Mouse (Mus musculus): ENCODE measurements around the gene Nkain4. TPM values are rescaled to one million over a fixed set of nuclear protein-coding genes. Genes with fewer than 3 reads are reported as not detected.

Nkain4 gene
- polyA plus RNA-seq (2014; fragmentation: Nextera tagmentation; extraction: Ambion mirVana): 63.2 and 63.6 TPM in 2 replicates

DNA sequence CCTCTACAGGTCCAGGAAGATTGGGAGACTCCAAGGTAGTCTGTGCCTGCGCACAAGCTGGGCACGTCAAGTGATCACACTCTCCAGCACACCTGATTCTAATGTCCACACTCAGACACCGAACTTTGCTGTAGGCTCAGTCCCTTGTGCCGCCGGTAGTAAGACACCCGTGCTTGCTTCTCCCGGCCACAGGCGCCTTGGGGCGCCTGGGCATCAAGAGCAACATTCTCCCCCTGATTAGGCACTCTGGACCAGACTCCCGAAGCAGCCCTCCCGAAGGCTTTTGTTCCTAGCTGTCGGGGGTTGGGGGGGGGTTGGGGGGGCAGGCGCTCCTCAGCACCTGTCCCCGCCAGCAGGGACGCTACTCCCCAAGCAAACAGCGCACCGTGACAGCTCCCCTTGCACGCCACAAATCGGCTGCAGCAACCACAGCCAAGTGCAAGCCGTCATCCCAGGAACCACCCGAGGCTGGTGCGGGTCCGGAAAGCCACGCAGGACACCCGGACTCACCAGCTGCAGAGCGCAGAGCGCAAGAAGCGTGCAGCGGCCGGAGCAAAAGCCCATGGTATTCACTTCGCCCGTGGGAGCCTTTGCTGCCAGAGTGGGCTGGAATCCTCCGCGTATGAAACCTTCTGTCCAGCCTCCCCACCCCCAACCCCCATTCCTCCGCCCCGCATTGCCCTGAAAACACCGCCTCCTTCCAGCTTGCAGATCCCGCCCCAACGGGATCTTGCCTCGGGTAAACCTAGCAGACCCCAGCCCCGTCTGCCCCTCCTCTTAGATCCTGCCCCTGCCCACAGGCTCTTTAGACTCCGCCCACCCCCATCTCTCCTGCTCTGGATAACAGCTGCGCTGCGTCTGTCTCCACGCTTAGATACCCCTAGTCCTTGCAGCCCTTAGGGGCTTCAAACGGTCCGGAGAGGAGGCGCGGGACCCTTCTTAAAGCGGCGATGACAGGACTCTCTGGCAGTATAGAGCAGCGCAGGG is at the start of gene Nkain4:
Nkain4 (minus strand) TSS at position 639 of the 987 bp plus-strand sequence.
- no peaks in the 10 kb centered on the region for H3K27me3 ChIP-seq (ENCODE audit: control insufficient read depth, insufficient read depth, low read length)
- peak; percentile 96 for DNase-seq (ENCODE audit: low spot score, missing footprints)

DNA sequence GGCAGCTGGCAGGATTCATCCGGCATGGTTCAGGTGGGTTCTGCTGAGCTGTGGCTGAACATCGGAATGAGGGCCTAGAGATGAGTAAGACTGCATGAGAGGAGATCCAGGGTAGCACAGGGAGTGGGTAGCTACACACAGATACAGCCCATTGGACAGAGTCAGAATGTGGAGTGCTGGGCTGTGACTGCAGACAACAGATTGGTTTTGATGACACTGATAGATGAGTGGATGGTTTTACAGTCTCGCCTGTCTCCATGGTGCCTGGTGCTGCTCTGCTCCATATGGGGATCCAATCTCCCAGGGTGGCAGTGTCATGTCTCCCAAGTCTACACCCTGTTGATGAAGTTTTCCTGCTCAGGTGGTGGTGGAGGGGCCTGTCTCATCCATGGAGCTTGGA is 42.4 kb upstream of the Nkain4 start:
- H3K27me3 ChIP-seq (ENCODE audit: control insufficient read depth, insufficient read depth, low read length): no peaks in the 10 kb centered on the region
- peak; percentile 84 for DNase-seq (ENCODE audit: low spot score, missing footprints)
- H3K9me3 ChIP-seq (ENCODE audit: control insufficient read depth, low read length): no peaks in the 10 kb centered on the region
- no peaks in the 10 kb centered on the region for H3K4me1 ChIP-seq (ENCODE audit: control insufficient read depth, insufficient read depth, low read length)
- H3K36me3 ChIP-seq (ENCODE audit: control insufficient read depth, insufficient read depth, low read length): no peaks in the 10 kb centered on the region
- peak; percentile 15; the same call in 1 of the 2 replicates for ATAC-seq (ENCODE audit: low FRiP score)
- 75% methylated on average over 3 of the region's 3 CpGs for WGBS
- H3K9ac ChIP-seq (ENCODE audit: low read length): no peak overlapping the region
- no peak overlapping the region for H3K27ac ChIP-seq (ENCODE audit: low read depth, low read length)
- H3K4me3 ChIP-seq (ENCODE audit: low read depth, low read length): no peak overlapping the region
- H3K4me2 ChIP-seq: no peak overlapping the region

More for the DNA sequence above, at the start of gene Nkain4:
- Histone ChIP-seq H3K4me1 (ENCODE audit: control insufficient read depth, insufficient read depth, low read length) (peaks cover 35% of the 10 kb centered on the region), H3K9me3 (ENCODE audit: control insufficient read depth, low read length) (no peaks in the 10 kb centered on the region), H3K4me3 (ENCODE audit: low read depth, low read length) (peak within 1 kb of the TSS; percentile 65), H3K27ac (ENCODE audit: low read depth, low read length) (peak within 1 kb of the TSS; percentile 95), H3K36me3 (ENCODE audit: control insufficient read depth, insufficient read depth, low read length) (no peaks in the 10 kb centered on the region), H3K9ac (ENCODE audit: low read length) (peak within 1 kb of the TSS; percentile 74), H3K4me2 (peak within 1 kb of the TSS; percentile 90)
- under 1% methylated on average over 52 of the region's 52 CpGs for WGBS
- peak; percentile 95 for ATAC-seq (ENCODE audit: low FRiP score)

DNA sequence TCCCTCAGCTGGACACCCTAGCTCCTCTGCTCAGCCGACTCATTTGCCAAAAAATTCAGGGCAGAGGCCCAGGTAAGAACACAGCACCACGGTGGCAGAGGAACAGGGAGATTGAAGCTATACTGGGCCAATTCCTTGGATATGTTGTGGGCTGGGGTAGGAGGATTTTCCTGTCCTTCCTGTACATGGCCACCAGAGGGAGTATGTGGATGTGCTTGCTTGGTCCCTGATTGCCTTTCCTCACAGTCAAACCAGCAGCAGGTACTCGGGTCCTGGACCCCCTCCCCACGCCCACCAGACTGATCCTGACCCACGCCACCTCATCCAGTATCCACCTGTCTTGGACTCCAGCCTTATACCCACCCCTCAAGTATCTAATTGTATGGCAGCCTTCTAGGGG is 41.9 kb upstream of the Nkain4 start:
- no peak overlapping the region for H3K4me2 ChIP-seq
- H3K9me3 ChIP-seq (ENCODE audit: control insufficient read depth, low read length): no peaks in the 10 kb centered on the region
- no peak overlapping the region for H3K9ac ChIP-seq (ENCODE audit: low read length)
- H3K27me3 ChIP-seq (ENCODE audit: control insufficient read depth, insufficient read depth, low read length): no peaks in the 10 kb centered on the region
- H3K36me3 ChIP-seq (ENCODE audit: control insufficient read depth, insufficient read depth, low read length): no peaks in the 10 kb centered on the region
- DNase-seq (ENCODE audit: low spot score, missing footprints): peak; percentile 87
- WGBS: 22% methylated on average over 5 of the region's 5 CpGs
- no peak overlapping the region for H3K4me3 ChIP-seq (ENCODE audit: low read depth, low read length)
- no peak overlapping the region for H3K27ac ChIP-seq (ENCODE audit: low read depth, low read length)
- no peaks in the 10 kb centered on the region for H3K4me1 ChIP-seq (ENCODE audit: control insufficient read depth, insufficient read depth, low read length)
- ATAC-seq (ENCODE audit: low FRiP score): peak; percentile 69

DNA sequence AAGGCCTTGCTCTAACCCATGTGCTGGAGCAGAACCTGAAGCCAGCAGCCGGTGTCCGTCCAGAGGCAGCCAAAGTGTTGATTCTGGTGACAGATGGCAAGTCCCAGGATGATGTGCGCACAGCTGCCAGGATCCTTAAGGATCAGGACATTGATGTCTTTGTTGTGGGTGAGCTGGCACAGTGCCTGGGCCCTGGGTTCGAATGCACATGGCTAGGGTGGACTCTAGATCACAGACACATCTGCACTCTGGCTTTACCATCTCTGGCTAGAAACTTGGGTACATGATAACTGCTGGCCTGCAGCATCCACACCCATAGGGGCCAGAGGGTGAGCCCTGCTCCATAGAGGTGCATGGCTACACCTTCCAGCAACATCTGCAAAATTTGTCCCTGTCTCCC is 41.0 kb upstream of the Nkain4 start:
- Histone ChIP-seq H3K9me3 (ENCODE audit: control insufficient read depth, low read length) (no peaks in the 10 kb centered on the region), H3K9ac (ENCODE audit: low read length) (no peak overlapping the region), H3K36me3 (ENCODE audit: control insufficient read depth, insufficient read depth, low read length) (no peaks in the 10 kb centered on the region), H3K4me1 (ENCODE audit: control insufficient read depth, insufficient read depth, low read length) (no peaks in the 10 kb centered on the region), H3K27me3 (ENCODE audit: control insufficient read depth, insufficient read depth, low read length) (no peaks in the 10 kb centered on the region), H3K4me2 (no peak overlapping the region), H3K4me3 (ENCODE audit: low read depth, low read length) (no peak overlapping the region), H3K27ac (ENCODE audit: low read depth, low read length) (no peak overlapping the region)
- DNase-seq (ENCODE audit: low spot score, missing footprints) (peak; percentile 75), ATAC-seq (ENCODE audit: low FRiP score) (no peak)
- WGBS: 78% methylated on average over 4 of the region's 4 CpGs

DNA sequence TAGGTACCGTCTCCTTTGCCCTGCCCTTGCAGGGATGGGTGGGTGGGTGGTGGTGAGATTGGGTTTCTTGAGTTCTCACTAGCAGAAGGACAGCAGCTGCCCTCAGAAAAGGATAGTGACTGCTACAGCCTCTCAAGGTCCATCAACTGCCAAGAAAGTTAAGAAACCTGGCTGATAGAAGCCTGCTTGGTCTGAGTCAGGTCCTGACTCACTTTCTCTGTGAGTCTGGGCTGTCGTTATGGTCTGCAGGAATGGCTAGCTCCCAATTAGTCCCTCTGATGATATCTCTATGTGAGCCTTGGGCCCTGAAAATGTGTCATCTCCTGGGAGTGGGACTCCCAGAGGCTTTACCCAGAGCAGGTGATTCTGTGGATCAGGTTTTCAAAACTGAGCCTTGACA is 39.9 kb upstream of the Nkain4 start:
- Histone ChIP-seq H3K27ac (ENCODE audit: low read depth, low read length) (no peak overlapping the region), H3K4me3 (ENCODE audit: low read depth, low read length) (no peak overlapping the region), H3K36me3 (ENCODE audit: control insufficient read depth, insufficient read depth, low read length) (no peaks in the 10 kb centered on the region), H3K4me2 (no peak overlapping the region), H3K9me3 (ENCODE audit: control insufficient read depth, low read length) (no peaks in the 10 kb centered on the region), H3K9ac (ENCODE audit: low read length) (no peak overlapping the region), H3K4me1 (ENCODE audit: control insufficient read depth, insufficient read depth, low read length) (no peaks in the 10 kb centered on the region), H3K27me3 (ENCODE audit: control insufficient read depth, insufficient read depth, low read length) (no peaks in the 10 kb centered on the region)
- DNase-seq (ENCODE audit: low spot score, missing footprints) (no peak), ATAC-seq (ENCODE audit: low FRiP score) (no peak)
- WGBS: 81% methylated on average over 2 of the region's 2 CpGs

DNA sequence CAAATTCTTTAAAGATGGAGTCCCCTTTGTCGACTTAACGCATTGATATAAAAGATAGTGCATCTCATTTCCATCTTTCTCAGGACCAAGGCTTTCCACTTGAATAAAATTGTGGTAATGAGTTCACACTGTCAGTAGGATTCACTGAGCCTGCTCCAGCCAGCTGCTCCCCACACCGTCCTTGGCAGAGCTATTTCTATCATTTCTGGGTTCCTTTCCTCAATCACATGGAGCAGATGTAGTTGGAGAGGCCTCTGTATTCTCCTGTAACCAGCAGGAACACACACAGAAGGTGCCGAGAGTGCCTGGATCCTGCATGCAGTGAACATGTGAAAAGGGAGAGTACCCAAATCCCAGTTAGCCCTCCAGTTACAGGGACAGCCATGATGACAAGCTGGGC is 35.8 kb upstream of the Nkain4 start:
- Histone ChIP-seq H3K36me3 (ENCODE audit: control insufficient read depth, insufficient read depth, low read length) (no peaks in the 10 kb centered on the region), H3K27me3 (ENCODE audit: control insufficient read depth, insufficient read depth, low read length) (no peaks in the 10 kb centered on the region)
- 77% methylated on average over 4 of the region's 4 CpGs for WGBS

DNA sequence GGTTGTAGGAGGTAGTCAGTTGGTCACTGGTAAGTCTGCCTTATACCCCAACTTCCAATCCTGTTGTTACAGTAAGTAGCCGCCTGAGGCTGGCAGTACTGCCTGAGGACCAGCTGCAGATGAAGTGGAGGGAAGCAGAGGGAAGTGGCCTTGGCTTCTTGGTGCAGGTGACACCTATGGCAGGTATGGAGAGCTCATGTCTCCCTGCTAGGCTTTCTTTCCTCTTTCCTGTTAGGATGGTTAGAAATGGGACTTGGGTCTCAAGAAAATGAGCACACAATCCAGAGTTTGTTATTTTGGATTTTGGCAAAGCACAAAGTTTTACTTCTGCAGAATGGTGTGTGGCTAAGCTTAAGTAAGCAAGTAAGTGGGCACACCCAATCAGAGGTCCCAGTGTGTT is 34.4 kb upstream of the Nkain4 start:
- Histone ChIP-seq H3K4me3 (ENCODE audit: low read depth, low read length) (no peak overlapping the region), H3K36me3 (ENCODE audit: control insufficient read depth, insufficient read depth, low read length) (no peaks in the 10 kb centered on the region), H3K9me3 (ENCODE audit: control insufficient read depth, low read length) (no peaks in the 10 kb centered on the region), H3K4me2 (no peak overlapping the region), H3K27ac (ENCODE audit: low read depth, low read length) (no peak overlapping the region), H3K4me1 (ENCODE audit: control insufficient read depth, insufficient read depth, low read length) (peaks cover 7% of the 10 kb centered on the region), H3K27me3 (ENCODE audit: control insufficient read depth, insufficient read depth, low read length) (no peaks in the 10 kb centered on the region), H3K9ac (ENCODE audit: low read length) (no peak overlapping the region)
- 71% methylated on average over 1 of the region's 1 CpGs for WGBS
- ATAC-seq (ENCODE audit: low FRiP score): no peak
- DNase-seq (ENCODE audit: low spot score, missing footprints): peak; percentile 72

More for the DNA sequence above, 35.8 kb upstream of the Nkain4 start:
- no peak overlapping the region for H3K27ac ChIP-seq (ENCODE audit: low read depth, low read length)
- H3K4me2 ChIP-seq: no peak overlapping the region
- DNase-seq (ENCODE audit: low spot score, missing footprints) (peak; percentile 44), ATAC-seq (ENCODE audit: low FRiP score) (no peak)
- peaks cover 7% of the 10 kb centered on the region for H3K4me1 ChIP-seq (ENCODE audit: control insufficient read depth, insufficient read depth, low read length)
- no peaks in the 10 kb centered on the region for H3K9me3 ChIP-seq (ENCODE audit: control insufficient read depth, low read length)
- no peak overlapping the region for H3K9ac ChIP-seq (ENCODE audit: low read length)
- H3K4me3 ChIP-seq (ENCODE audit: low read depth, low read length): no peak overlapping the region

DNA sequence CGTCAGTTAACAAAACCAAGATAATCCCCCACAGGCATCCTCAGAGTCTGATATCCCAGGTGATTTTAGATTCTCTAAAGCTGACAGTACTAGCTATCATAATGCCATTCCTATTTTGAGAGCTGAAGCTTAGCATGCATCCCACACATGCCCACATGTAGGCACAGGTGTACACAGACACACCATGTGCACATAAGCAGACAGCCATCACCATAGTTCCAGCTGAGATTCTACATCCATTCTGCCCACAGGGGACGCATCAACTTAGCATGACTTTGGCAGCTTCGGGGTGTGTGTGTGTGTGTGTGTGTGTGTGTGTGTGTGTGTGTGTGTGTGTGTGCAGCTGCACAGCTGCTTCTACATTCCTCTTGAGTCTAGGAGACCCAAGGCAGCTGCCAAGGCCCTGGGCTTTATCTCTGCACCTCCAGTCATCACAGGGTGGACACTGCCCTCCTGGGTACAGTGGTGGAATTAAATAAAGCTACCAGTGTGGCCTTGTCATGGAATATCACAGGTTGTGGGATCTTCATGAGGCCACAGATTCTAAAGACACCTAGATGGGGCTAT is 33.9 kb upstream of the Nkain4 start:
- WGBS: 72% methylated on average over 3 of the region's 3 CpGs
- no peaks in the 10 kb centered on the region for H3K27me3 ChIP-seq (ENCODE audit: control insufficient read depth, insufficient read depth, low read length)
- ATAC-seq (ENCODE audit: low FRiP score): 0 out of 2 replicates have a peak, but pooled peaks have one; percentile 29

More for the DNA sequence above, 33.9 kb upstream of the Nkain4 start:
- Histone ChIP-seq H3K4me2 (no peak overlapping the region), H3K9ac (ENCODE audit: low read length) (no peak overlapping the region), H3K4me1 (ENCODE audit: control insufficient read depth, insufficient read depth, low read length) (peaks cover 7% of the 10 kb centered on the region), H3K9me3 (ENCODE audit: control insufficient read depth, low read length) (no peaks in the 10 kb centered on the region), H3K36me3 (ENCODE audit: control insufficient read depth, insufficient read depth, low read length) (no peaks in the 10 kb centered on the region), H3K27ac (ENCODE audit: low read depth, low read length) (no peak overlapping the region), H3K4me3 (ENCODE audit: low read depth, low read length) (no peak overlapping the region)
- peak; percentile 74 for DNase-seq (ENCODE audit: low spot score, missing footprints)
